Mouse (Mus musculus): ENCODE measurements around the gene Slc24a1.

GRCm38 (mm10) chr9:64947483-64948095 is 3.8 kb downstream of the Slc24a1 start:
- TF ChIP-seq GATA1 (IDR thresholded peaks at IDR 0.05; ENCODE audit: borderline replicate concordance, low read length): no peak
- no peak for TF ChIP-seq POLR2AphosphoS5 (IDR thresholded peaks at IDR 0.05; ENCODE audit: insufficient replicate concordance, low read depth, low read length)

Measured in G1E (cell line).